Mouse (Mus musculus): ENCODE results near the gene Dcaf7.

DNA sequence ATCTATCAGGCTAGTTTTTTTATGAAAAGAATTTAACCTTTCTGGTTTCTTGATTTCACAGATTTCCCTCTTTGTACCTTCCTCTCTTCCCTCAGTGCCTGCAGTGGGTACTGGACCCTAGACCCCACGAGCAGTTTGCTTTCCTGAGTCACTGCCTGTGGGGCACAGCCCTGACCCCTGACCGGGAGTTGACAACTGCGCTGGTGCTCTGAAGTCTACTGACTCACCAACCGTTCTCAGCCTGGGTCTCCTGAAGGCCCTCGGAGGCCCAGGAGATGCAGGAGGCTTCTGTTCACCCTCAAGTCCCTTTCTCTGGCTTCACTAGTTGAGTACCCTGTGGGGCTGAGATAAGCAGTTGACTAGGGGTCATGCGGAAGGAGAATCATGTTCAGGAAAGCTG is 18.7 kb downstream of the Dcaf7 start:
- TF ChIP-seq POLR2A (IDR thresholded peaks at IDR 0.05; ENCODE audit: low read depth, low read length) (no peak), CTCF (IDR thresholded peaks at IDR 0.05; ENCODE audit: extremely low read depth, insufficient read depth, insufficient read length, insufficient replicate concordance) (no peak)
